Mouse (Mus musculus) spleen, postnatal 4 days (tissue): ENCODE results near the gene Olfr1248.
"Not testable (repeated sequence)": the region's sequence is repeated elsewhere in the genome, so short reads cannot be mapped to it uniquely, and the experiment has no call there.

ENCODE experiments used
- DNase-seq, 2 experiments: peaks; one replicate each; pipeline ENCODE4 v3.0.0; 2022; ENCODE audit warnings: low spot score in 2 of 2

The Olfr1248 gene

DNA sequence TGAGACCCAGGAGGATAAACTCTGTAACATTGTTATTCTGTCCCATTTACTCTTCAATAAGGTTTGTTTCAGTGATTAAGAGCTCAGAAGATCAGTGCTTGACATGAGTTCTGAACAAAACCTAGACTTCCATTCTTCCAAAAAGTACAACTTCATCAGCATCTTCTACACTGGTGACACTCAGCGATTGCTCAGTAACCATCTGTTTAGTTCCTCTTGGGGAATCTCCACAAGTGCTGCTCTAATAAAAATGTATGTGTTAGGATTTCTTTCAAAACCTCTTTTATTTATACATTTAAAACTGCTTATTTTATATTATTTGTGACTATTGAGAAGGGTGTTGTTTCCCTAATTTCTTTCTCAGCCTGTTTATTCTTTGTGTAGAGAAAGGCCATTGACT is at the start of gene Olfr1248:
Gene Olfr1248 (minus strand): TSS at position 101 of the 400 bp plus-strand sequence.
- DNase-seq, result not testable (repeated sequence)

GRCm38 (mm10) chr2:89661367-89661766 is 43.3 kb upstream of the Olfr1248 start, which contains the start of gene Olfr1250:
TSS of gene Olfr1250 (minus strand) at chr2:89661467.
- DNase-seq, result no peak

- no peak for DNase-seq
Measured at GRCm38 (mm10) chr2:89634883-89635282, 16.8 kb upstream of the Olfr1248 start, which contains the start of gene Olfr1249. TSS of gene Olfr1249 (minus strand) at chr2:89634983.

- no peak for DNase-seq
Measured at GRCm38 (mm10) chr2:89614030-89614429, 4.0 kb downstream of the Olfr1248 start, which contains the start of gene Olfr1247. TSS of gene Olfr1247 (minus strand) at chr2:89614130.

- no peak for DNase-seq
Measured at GRCm38 (mm10) chr2:89593057-89593456, 25.0 kb downstream of the Olfr1248 start, which contains the start of gene Olfr1246. TSS of gene Olfr1246 (minus strand) at chr2:89593157.

- no peak for DNase-seq
Measured at GRCm38 (mm10) chr2:89578347-89578746, 39.7 kb downstream of the Olfr1248 start, which contains the start of gene Olfr1245. TSS of gene Olfr1245 (minus strand) at chr2:89578447.
